Mouse (Mus musculus) cerebellum, adult 2 months (tissue): ENCODE measurements around the gene Ier5.

Experiments used
- CTCF ChIP-seq: fragments of 200-500 bp; IDR thresholded peaks from 2 replicates; pipeline ENCODE4 v1.5.1; 2011; ENCODE audit warnings: low read depth, mild to moderate bottlenecking, control low read depth, low read length, moderate library complexity, borderline replicate concordance; ENCODE audit not compliant: insufficient read depth
- POLR2A ChIP-seq: fragments of 200-500 bp; IDR thresholded peaks from 2 replicates; pipeline ENCODE4 v1.6.1; 2011; ENCODE audit warnings: low read length, control low read depth, borderline replicate concordance; ENCODE audit not compliant: insufficient read depth

DNA sequence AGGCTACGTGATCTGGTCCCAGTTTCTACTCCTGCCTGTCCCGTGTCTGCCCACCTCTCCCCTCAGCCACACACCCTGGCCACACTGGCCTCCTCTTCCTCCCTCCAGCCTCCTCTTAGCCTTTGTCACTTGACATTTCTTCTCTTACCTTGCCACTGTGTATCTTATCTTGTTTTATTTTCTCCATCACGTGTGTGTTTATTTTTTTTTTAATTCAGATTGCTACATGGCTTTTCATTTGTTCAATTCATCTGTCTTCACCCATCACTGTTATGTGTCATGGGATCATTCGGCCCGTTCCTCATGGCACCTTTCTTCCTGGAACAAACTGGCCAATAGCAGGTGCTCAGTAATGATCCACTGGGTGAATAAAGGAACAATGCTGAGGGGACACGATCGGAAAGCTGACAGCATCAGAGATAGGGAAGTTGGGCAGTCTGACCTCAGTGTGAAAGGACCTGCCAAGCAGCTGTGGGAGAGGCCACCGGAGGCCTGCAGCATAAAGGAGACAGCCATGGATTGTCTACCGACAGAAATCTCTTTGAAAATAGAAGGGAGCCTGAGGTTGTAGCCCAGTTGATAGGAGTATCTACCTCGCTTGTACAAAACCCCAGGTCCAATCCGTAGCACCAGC lies 34.3 kb downstream of the Ier5 start:
- TF ChIP-seq CTCF = no peak
- TF ChIP-seq POLR2A = no peak
